Mouse (Mus musculus) heart, postnatal 0 days (tissue): ENCODE data around the gene Serpinb1c.

Experiments
- CTCF ChIP-seq: IDR thresholded peaks from 2 replicates; pipeline ENCODE4 v1.5.1; 2016; ENCODE audit warnings: antibody characterized with exemption, control low read depth, low read depth
- EP300 ChIP-seq: IDR thresholded peaks from 2 replicates; pipeline ENCODE4 v1.6.1; 2016; ENCODE audit warnings: antibody characterized with exemption, low read depth

DNA sequence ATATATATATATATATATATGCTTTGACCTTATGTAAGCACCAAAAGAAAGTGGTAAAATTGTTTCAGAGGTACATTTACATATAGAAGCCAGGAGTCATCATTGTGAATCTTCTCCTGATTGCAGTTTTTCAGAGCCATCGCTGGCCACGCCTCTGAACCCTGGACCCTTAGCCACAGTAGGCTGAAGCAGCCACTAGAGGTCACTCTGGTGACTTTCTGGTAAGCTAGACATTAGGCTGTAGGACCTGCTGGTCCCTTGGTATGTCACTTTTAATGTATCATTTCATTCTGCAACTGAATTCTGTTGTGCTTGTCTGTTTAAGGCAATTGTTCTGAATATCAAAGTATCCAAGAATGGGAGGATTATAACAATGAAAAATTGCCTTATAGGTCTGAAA is 2.6 kb upstream of the Serpinb1c start:
- TF ChIP-seq CTCF, result peak; percentile 59
- TF ChIP-seq EP300, result no peak
